Mouse (Mus musculus) forebrain, embryonic 14.5 days (tissue): ENCODE measurements at regions not wholly inside any gene's neighbourhood (a gene's known extent, or its start where the extent isn't known, plus 50 kb on each side); places are given as distances from the start of the nearest gene placed in this dataset.

Experiments used
- ATAC-seq: fragments of 200-750 bp; cut with Nextera tagmentation; 2 replicates; pipeline ENCODE4 v1.8.0; 2017; ENCODE audit warnings: mild to moderate bottlenecking, moderate library complexity
- DNase-seq: peaks from one replicate; pipeline ENCODE4 v3.0.0-alpha.2; 2015; ENCODE audit warnings: low spot score
- H3K27ac ChIP-seq: fragments of 300-500 bp; sonication (generic); 2 replicates; pipeline ENCODE4 v1.5.1; 2014; ENCODE audit warnings: low read depth, mild to moderate bottlenecking, control low read depth, low read length, moderate library complexity
- H3K27me3 ChIP-seq: fragments of 300-500 bp; sonication (generic); replicated peaks from 2 replicates; pipeline ENCODE4 v1.6.1; 2014; ENCODE audit warnings: low read length, control low read depth, mixed read lengths; ENCODE audit not compliant: control insufficient read depth, insufficient read depth
- H3K36me3 ChIP-seq: fragments of 300-500 bp; sonication (generic); 2 replicates; pipeline ENCODE4 v1.6.1; 2014; ENCODE audit warnings: low read length, control low read depth; ENCODE audit not compliant: control insufficient read depth, insufficient read depth
- H3K4me1 ChIP-seq: fragments of 300-500 bp; sonication (generic); 2 replicates; pipeline ENCODE4 v1.6.1; 2014; ENCODE audit warnings: antibody characterized with exemption, low read length, control low read depth; ENCODE audit not compliant: control insufficient read depth, insufficient read depth
- H3K4me2 ChIP-seq: fragments of 300-500 bp; sonication (generic); 2 replicates; pipeline ENCODE4 v1.6.1; 2014; ENCODE audit warnings: mild to moderate bottlenecking, control low read depth, low read length
- H3K4me3 ChIP-seq: fragments of 300-500 bp; sonication (generic); 2 replicates; pipeline ENCODE4 v1.5.1; 2014; ENCODE audit warnings: low read depth, low read length, control low read depth
- H3K9ac ChIP-seq: fragments of 300-500 bp; sonication (generic); 2 replicates; pipeline ENCODE4 v1.6.1; 2014; ENCODE audit warnings: mild to moderate bottlenecking, low read length, control low read depth, moderate library complexity
- H3K9me3 ChIP-seq: fragments of 300-500 bp; sonication (generic); replicated peaks from 2 replicates; pipeline ENCODE4 v1.6.1; 2016; ENCODE audit warnings: low read length, control low read depth, mixed read lengths; ENCODE audit not compliant: control insufficient read depth
- WGBS: fragments of 180-500 bp; shearing (Covaris S2); extraction: QIAGEN DNeasy Blood & Tissue Kit; methylation state at CpG from one replicate; pipeline ENCODE4 v1.1.7; 2014; 5-methylcytosine and 5-hydroxymethylcytosine counted together

DNA sequence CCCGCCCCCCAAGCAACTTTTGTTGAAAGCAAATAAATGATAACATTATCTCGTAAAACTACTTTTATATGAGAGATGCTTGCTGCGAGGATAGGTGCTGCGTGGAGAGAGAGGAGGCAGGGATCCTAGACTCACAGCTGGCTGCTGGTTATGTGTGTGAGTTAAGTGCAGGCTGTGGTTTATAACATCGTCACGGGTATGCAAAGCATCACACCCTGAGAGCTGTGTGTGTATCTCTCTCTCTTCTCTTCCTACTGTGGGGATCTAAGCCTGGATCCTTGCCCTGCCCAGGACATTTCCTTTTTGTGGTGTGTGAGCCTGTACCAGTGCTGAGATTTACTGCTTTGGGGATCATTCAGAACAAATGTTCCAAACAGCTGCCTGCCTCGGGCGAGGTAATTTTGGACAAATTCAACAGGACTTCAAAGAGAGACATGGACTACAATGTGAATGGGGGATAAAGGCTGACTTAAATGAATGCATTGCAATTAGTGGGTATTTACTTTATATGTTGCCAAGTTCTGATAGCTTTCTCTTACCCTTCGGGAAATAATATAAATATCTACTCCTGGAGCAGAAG lies 162.9 kb downstream of the Sox2 start:
- 28% methylated on average over 9 of the region's 9 CpGs for WGBS
- DNase-seq (peak; percentile 53), ATAC-seq (no peak)
- Histone ChIP-seq H3K4me3 (no peak overlapping the region), H3K27ac (no peak overlapping the region), H3K4me2 (no peak overlapping the region), H3K4me1 (no peaks in the 10 kb centered on the region), H3K36me3 (no peaks in the 10 kb centered on the region), H3K27me3 (no peaks in the 10 kb centered on the region), H3K9ac (no peak overlapping the region), H3K9me3 (no peaks in the 10 kb centered on the region)

DNA sequence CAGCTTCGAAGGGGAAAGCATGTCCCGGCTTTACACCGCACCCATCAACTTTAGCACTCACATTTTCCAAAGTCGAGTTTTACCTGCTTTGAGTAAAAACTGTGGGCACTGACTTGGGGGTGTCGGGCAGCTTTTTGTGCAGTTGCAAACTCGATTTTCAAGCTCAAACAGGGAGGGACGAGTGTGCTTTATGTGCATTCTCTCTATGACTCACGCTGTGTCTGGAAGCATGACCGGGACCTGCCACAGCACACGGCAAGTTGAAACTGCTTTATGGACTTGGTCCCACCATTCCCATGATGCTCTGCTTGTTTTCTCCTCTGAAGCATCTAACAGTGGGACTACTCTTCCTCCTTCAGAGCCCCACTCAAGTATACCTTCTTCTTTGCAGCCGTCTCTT lies 174.8 kb downstream of the Sox2 start:
- Histone ChIP-seq H3K36me3 (no peaks in the 10 kb centered on the region), H3K4me1 (no peaks in the 10 kb centered on the region), H3K4me2 (no peak overlapping the region), H3K4me3 (no peak overlapping the region), H3K9me3 (no peaks in the 10 kb centered on the region), H3K27ac (no peak overlapping the region), H3K9ac (no peak overlapping the region), H3K27me3 (no peaks in the 10 kb centered on the region)
- 85% methylated on average over 11 of the region's 11 CpGs for WGBS
- no peak for DNase-seq
- no peak for ATAC-seq

DNA sequence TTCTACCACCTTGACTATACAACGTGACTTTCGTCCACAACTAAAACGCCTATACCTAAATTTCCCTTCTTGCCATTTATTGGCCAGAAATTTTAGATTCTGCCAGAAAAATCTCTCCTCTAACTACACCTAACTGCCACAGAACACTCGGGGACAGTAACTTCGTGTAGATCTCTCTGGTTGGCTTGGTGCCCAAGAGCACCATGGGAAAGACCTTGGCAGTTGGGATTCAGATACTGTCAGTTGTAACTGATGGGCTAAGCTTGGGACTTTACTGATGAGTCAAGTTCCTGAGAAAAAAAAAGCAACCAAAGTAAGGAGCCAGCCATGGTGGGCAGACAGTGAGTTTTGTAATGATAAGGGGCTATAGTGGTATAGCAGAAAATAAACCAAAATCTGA lies 176.2 kb downstream of the Sox2 start:
- Histone ChIP-seq H3K27me3 (no peaks in the 10 kb centered on the region), H3K4me2 (no peak overlapping the region), H3K36me3 (no peaks in the 10 kb centered on the region), H3K27ac (no peak overlapping the region), H3K9ac (no peak overlapping the region), H3K9me3 (no peaks in the 10 kb centered on the region), H3K4me1 (no peaks in the 10 kb centered on the region), H3K4me3 (no peak overlapping the region)
- DNase-seq = no peak
- ATAC-seq = no peak
- WGBS = 89% methylated on average over 5 of the region's 5 CpGs

DNA sequence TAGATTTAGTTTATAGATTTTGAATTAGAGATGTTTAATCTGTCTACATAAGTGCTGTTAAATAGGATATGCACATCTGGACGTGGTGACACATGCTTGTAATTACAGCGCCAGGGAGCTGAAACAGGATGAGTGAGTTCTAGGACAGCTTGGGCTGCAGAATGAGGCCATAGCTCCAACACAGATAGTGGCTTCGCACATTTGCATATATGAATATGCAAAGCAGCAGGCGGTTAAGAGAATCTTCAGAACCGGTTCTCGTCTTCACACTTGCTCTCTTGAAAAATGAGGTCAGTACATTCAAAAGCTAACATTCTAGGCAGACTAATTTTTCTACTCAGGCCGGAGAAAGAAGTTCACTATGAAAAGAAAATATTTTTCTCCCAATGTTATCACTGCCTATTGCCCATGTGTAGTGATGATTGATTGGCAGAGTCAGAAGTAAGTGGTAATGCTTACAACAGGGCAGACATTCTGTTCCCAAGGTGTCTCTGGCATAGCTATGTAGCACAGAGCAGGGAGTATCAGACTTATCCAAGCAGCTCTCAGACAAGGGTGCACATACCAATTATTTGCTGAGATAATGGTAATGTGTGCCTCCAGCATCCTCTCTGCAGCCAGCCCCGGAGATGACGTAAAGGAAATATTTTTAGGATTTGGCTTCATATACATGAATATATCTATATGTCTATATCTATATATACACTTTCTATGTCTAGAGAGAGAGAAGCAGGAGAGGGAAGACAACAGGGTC lies 178.4 kb downstream of the Sox2 start:
- ATAC-seq (no peak), DNase-seq (peak; percentile 25)
- WGBS = 56% methylated on average over 9 of the region's 9 CpGs
- H3K4me1 ChIP-seq = no peaks in the 10 kb centered on the region
- H3K9ac ChIP-seq = no peak overlapping the region
- H3K27ac ChIP-seq = no peak overlapping the region
- no peaks in the 10 kb centered on the region for H3K9me3 ChIP-seq
- H3K36me3 ChIP-seq = no peaks in the 10 kb centered on the region
- H3K27me3 ChIP-seq = no peaks in the 10 kb centered on the region
- H3K4me2 ChIP-seq = no peak overlapping the region
- H3K4me3 ChIP-seq = no peak overlapping the region

DNA sequence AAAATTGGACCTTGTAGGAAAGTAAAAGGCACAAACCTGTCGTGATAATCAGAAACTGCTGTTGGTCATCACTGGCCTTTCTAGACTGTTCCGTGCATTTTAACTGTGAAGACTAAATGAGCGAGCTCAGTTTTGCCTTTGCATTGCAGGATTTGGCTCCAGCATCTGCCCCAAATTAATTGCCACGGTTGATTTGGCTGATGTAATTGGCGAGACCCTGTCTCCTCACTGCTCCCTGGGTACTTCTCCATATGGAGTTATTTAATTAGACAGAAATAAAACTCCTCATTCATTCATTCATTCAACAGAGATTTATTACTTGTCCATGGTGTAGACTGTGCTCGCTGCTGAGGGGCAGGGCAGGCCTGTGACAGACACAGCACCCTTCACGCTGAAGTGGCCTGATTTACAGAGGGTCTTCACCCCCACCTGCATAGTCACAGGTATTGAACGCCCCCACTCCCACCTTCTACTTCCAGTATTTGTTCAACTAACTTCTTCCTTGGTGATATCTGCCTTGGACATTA lies 186.6 kb downstream of the Sox2 start:
- H3K27ac ChIP-seq = no peak overlapping the region
- peak; percentile 85 for DNase-seq
- peak; percentile 78 for ATAC-seq

DNA sequence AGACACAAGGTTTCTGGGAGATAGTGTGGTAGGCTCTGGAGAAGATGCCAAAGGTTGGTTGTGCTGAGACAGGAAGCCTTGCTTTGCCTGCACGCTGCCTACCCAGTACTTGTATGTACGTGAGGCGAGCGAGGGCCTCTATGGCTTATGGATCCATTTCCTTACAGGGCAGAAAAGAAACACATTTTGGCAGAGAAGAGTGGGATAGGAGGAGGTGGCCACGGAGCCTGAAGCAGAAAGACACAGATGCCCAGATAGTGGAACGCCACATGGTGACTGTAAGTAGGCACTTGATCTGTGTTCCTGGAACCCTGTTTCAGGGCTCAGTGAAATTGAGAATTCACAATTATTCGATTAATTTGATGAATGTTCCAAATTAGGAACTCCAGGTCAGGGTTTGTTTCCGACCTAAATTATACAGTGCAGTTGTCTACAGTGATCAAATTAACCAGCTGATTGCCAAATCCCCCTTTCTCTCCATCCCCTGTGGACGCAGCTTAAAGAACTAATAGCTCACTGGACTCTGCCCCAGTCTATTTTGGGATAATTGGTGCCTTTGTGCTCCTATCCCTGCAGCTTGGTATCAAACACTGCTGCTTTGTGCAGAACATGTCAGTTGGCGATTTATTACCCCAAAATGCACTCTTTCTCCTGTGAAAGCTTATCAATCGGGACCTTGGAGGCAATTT lies 187.6 kb downstream of the Sox2 start:
- H3K4me1 ChIP-seq = peaks cover 23% of the 10 kb centered on the region
- no peaks in the 10 kb centered on the region for H3K9me3 ChIP-seq
- WGBS = 4% methylated on average over 11 of the region's 11 CpGs
- H3K36me3 ChIP-seq = no peaks in the 10 kb centered on the region
- H3K4me2 ChIP-seq = peak overlapping the region; percentile 38
- DNase-seq (peak; percentile 84), ATAC-seq (peak; percentile 84)
- H3K9ac ChIP-seq = no peak overlapping the region; the same call in 1 of the 2 replicates
- H3K27ac ChIP-seq = peak overlapping the region; percentile 76
- no peaks in the 10 kb centered on the region for H3K27me3 ChIP-seq
- H3K4me3 ChIP-seq = no peak overlapping the region

More for the DNA sequence above, 186.6 kb downstream of the Sox2 start:
- Histone ChIP-seq H3K9me3 (no peaks in the 10 kb centered on the region), H3K4me2 (no peak overlapping the region), H3K9ac (no peak overlapping the region), H3K4me3 (no peak overlapping the region), H3K27me3 (no peaks in the 10 kb centered on the region), H3K36me3 (no peaks in the 10 kb centered on the region), H3K4me1 (peaks cover 23% of the 10 kb centered on the region)
- 27% methylated on average over 8 of the region's 8 CpGs for WGBS

DNA sequence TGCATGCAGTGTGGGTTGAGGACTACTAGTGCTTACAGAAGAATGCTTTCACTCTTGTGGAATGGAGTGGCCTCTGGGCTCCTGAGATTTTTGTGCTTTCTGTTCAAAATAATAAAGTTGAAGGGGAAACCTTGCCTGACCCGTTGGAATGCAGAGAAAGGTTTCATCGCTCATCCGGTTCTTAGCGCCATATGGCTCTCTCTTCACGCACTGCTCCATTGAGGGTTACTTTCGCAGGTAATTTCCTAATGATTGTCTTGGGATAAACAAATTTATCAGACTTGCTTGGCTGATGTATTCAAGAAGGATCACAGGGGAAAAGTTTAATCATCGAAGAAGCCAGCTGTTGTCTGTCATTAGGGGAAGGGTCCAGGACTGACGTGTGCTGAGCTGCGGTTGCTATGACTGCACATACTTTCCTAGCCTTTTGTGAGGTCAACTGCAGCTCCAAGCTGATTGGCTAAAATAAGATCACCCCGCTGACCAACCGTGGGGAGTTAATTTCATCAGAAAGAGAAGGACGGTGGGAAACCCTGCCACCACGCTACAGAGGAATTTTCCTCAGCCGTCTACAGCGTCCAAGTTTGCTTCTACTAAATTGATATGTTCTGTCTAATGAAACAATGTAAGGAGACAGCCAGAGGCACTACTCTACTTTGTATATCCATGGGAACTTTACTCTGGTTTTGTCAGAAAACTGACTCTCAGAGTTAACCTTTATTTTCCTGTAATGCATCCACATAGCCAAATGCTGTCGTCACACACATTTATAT lies 210.9 kb downstream of the Sox2 start:
- H3K4me3 ChIP-seq = no peak overlapping the region
- WGBS = 63% methylated on average over 16 of the region's 16 CpGs
- no peaks in the 10 kb centered on the region for H3K36me3 ChIP-seq
- H3K4me2 ChIP-seq = no peak overlapping the region
- no peak overlapping the region for H3K9ac ChIP-seq
- H3K4me1 ChIP-seq = 0 out of 2 replicates have a peak, but pooled peaks cover 2% of the 10 kb centered on the region
- H3K27ac ChIP-seq = no peak overlapping the region
- no peaks in the 10 kb centered on the region for H3K27me3 ChIP-seq
- DNase-seq (peak; percentile 10), ATAC-seq (no peak)
- no peaks in the 10 kb centered on the region for H3K9me3 ChIP-seq

DNA sequence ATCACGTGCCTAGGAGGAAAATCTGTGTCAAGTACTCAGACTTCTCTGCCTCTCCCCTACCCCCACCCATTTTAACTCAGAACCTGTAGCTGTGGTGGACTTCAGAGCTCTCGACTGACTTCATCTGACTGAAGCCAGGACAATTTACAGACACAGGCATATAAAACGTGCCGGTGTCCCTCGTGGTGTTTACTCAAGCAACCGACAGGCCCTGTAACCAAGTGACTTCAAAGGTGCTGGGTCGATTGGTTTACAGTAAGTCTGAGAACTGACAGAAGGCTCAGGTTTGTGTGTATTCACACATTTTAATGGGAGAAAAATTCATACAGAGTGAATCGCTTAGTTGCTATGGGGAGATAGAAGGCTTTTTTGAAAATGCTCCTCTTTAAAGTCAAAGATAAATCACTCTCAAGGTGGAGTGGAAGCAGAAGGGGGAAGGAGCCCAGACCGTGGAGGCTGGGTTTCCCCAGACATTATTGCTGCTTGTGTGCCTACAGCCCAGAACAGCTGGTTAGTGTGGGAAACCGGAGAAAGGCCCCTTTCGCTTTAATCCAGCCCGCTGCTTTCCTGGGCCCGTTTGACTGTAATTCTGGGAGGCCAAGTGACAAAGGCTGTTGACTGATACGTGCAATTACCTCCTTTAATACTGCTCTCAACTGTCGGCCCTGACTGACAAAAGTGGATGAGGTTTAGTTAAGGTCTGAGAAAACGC lies 218.6 kb downstream of the Sox2 start:
- WGBS = 37% methylated on average over 16 of the region's 16 CpGs
- no peak overlapping the region for H3K27ac ChIP-seq

More for the DNA sequence above, 218.6 kb downstream of the Sox2 start:
- DNase-seq (peak; percentile 60), ATAC-seq (peak; percentile 60; the same call in 1 of the 2 replicates)
- H3K9ac ChIP-seq = no peak overlapping the region
- no peaks in the 10 kb centered on the region for H3K27me3 ChIP-seq
- peaks cover 8% of the 10 kb centered on the region for H3K4me1 ChIP-seq
- no peak overlapping the region for H3K4me3 ChIP-seq
- no peaks in the 10 kb centered on the region for H3K36me3 ChIP-seq
- no peak overlapping the region for H3K4me2 ChIP-seq
- no peaks in the 10 kb centered on the region for H3K9me3 ChIP-seq
